ENCODE assay signal across 14 mouse cellular contexts in genomic region chr6:122605483-122605882, GRCm38 (mm10). TPM values are rescaled to one million over a fixed set of nuclear protein-coding genes. Genes with fewer than 3 reads are reported as not detected.
DNase-seq lines count a peak whose midpoint lies in the region; ATAC-seq and TF ChIP-seq lines count a peak whose summit lies in the region.
"Had no signal": no experiment of that assay in that cellular context is flagged by ENCODE, and none has a peak within 500 bp of the region (broad histone marks: within the 10 kb centered on the region; RNA-seq: fewer than 3 reads in every experiment).

No protein-coding gene starts in this region.

- no peak for TF ChIP-seq POLR2A in thymus, adult 2 months (IDR thresholded peaks at IDR 0.05; ENCODE audit: control insufficient read depth, extremely low read depth, insufficient read depth, low read length, poor library complexity)
- no peak for TF ChIP-seq POLR2A in cerebellum, adult 2 months (IDR thresholded peaks at IDR 0.05; ENCODE audit: borderline replicate concordance, insufficient read depth, low read length)

- no peaks in the 10 kb centered on the region for H3K4me1 ChIP-seq in hindbrain, postnatal 0 days (ENCODE audit: insufficient read depth, low read length)
- H3K4me1 ChIP-seq in hindbrain, embryonic 10.5 days (replicated peaks), result 0 out of 2 replicates have a peak, but pooled peaks cover 10% of the 10 kb centered on the region
- H3K4me1 ChIP-seq in thymus, adult 2 months (replicated peaks; ENCODE audit: control insufficient read depth, insufficient read depth, low read length), result 0 out of 2 replicates have a peak, but pooled peaks cover 5% of the 10 kb centered on the region
- peaks cover 0 to 9% of the 10 kb centered on the region in 2 experiments; a peak in 2 of 4 replicates for H3K4me1 ChIP-seq in liver, embryonic 14.5 days (replicated peaks; ENCODE audit: control insufficient read depth in 2 of 2, insufficient read depth in 2 of 2, low read length in 1 of 2)
- H3K4me1 ChIP-seq in cerebellum, adult 2 months (ENCODE audit: control insufficient read depth, insufficient read depth, low read length), result no peaks in the 10 kb centered on the region
- H3K4me1 ChIP-seq: limb, embryonic 12.5 days had no signal

- no peak for TF ChIP-seq EP300 in liver, embryonic 14.5 days (IDR thresholded peaks at IDR 0.05; ENCODE audit: low read depth)

- no peak overlapping the region for H3K27ac ChIP-seq in hindbrain, postnatal 0 days
- H3K27ac ChIP-seq in hindbrain, embryonic 10.5 days, result no peak overlapping the region
- no peak overlapping the region for H3K27ac ChIP-seq in thymus, adult 2 months (ENCODE audit: control insufficient read depth, insufficient read depth, low read length)
- no peak overlapping the region for H3K27ac ChIP-seq in liver, embryonic 14.5 days
- H3K27ac ChIP-seq in cerebellum, adult 2 months (ENCODE audit: insufficient read depth, low read length), result no peak overlapping the region
- H3K27ac ChIP-seq: limb, embryonic 12.5 days had no signal

- H3K4me2 ChIP-seq in hindbrain, postnatal 0 days (ENCODE audit: low read depth, low read length), result no peak overlapping the region
- H3K4me2 ChIP-seq in liver, embryonic 14.5 days (ENCODE audit: low read depth), result no peak overlapping the region
- H3K4me2 ChIP-seq: limb, embryonic 12.5 days; midbrain, embryonic 11.5 days had no signal

- H3K36me3 ChIP-seq in hindbrain, postnatal 0 days (ENCODE audit: insufficient read depth, low read length), result no peaks in the 10 kb centered on the region
- H3K36me3 ChIP-seq in hindbrain, embryonic 10.5 days, result no peaks in the 10 kb centered on the region
- H3K36me3 ChIP-seq in thymus, adult 2 months (ENCODE audit: control insufficient read depth, insufficient read depth, low read length), result no peaks in the 10 kb centered on the region
- no peaks in the 10 kb centered on the region for H3K36me3 ChIP-seq in liver, embryonic 14.5 days (replicated peaks; ENCODE audit: control insufficient read depth, insufficient read depth, low read depth)
- H3K36me3 ChIP-seq: limb, embryonic 12.5 days had no signal

- no peak for DNase-seq in hindbrain, postnatal 0 days (ENCODE audit: low spot score)
- no peak for DNase-seq in hindbrain, embryonic 10.5 days (ENCODE audit: low spot score)
- peak; percentile 30 for DNase-seq in thymus, adult 2 months
- no peak for DNase-seq in thymus, adult 18-20 months
- no peak for DNase-seq in liver, embryonic 14.5 days (ENCODE audit: low read depth in 3 of 3, low spot score in 3 of 3)
- DNase-seq in cerebellum, adult 2 months, result no peak
- no peak for DNase-seq in adrenal gland, adult 18-20 months (ENCODE audit: low spot score in 2 of 2)
- DNase-seq: gastrocnemius, postnatal 36 days; kidney, postnatal 4 days had no signal

- H3K9ac ChIP-seq in hindbrain, postnatal 0 days (replicated peaks; ENCODE audit: low read length), result no peak overlapping the region
- H3K9ac ChIP-seq in liver, embryonic 14.5 days (replicated peaks), result no peak overlapping the region
- H3K9ac ChIP-seq: limb, embryonic 12.5 days had no signal

- no peaks in the 10 kb centered on the region for H3K9me3 ChIP-seq in hindbrain, postnatal 0 days (ENCODE audit: low read length)
- no peaks in the 10 kb centered on the region for H3K9me3 ChIP-seq in hindbrain, embryonic 10.5 days
- H3K9me3 ChIP-seq in liver, embryonic 14.5 days (ENCODE audit: control insufficient read depth, low read length), result no peaks in the 10 kb centered on the region
- H3K9me3 ChIP-seq: limb, embryonic 12.5 days had no signal

- no peaks in the 10 kb centered on the region for H3K27me3 ChIP-seq in hindbrain, postnatal 0 days (ENCODE audit: insufficient read depth, low read length)
- H3K27me3 ChIP-seq in hindbrain, embryonic 10.5 days (ENCODE audit: insufficient read depth, poor library complexity, severe bottlenecking), result no peaks in the 10 kb centered on the region
- no peaks in the 10 kb centered on the region for H3K27me3 ChIP-seq in thymus, adult 2 months (ENCODE audit: control insufficient read depth, insufficient read depth, low read length)
- H3K27me3 ChIP-seq in liver, embryonic 14.5 days (ENCODE audit: control insufficient read depth, insufficient read depth, low read length), result no peaks in the 10 kb centered on the region
- H3K27me3 ChIP-seq in cerebellum, adult 2 months (ENCODE audit: control insufficient read depth, insufficient read depth, low read length), result no peaks in the 10 kb centered on the region
- H3K27me3 ChIP-seq: limb, embryonic 12.5 days had no signal

- WGBS in hindbrain, postnatal 0 days, result 94% methylated on average over 8 of the region's 8 CpGs
- 93% methylated on average over 8 of the region's 8 CpGs for WGBS in hindbrain, embryonic 10.5 days
- 93% methylated on average over 8 of the region's 8 CpGs for WGBS in thymus, adult 2 months
- WGBS in liver, embryonic 14.5 days (ENCODE audit: insufficient replicate concordance), result 69% methylated on average over 8 of the region's 8 CpGs
- WGBS in cerebellum, adult 2 months, result 91% methylated on average over 8 of the region's 8 CpGs

- H3K4me3 ChIP-seq in hindbrain, postnatal 0 days (ENCODE audit: low read length), result no peak overlapping the region
- H3K4me3 ChIP-seq in hindbrain, embryonic 10.5 days, result no peak overlapping the region
- no peak overlapping the region for H3K4me3 ChIP-seq in thymus, adult 2 months (ENCODE audit: control insufficient read depth, insufficient read depth, low read length)
- no peak overlapping the region for H3K4me3 ChIP-seq in liver, embryonic 14.5 days (ENCODE audit: insufficient read depth in 1 of 2, low read depth in 2 of 2, low read length in 2 of 2)
- H3K4me3 ChIP-seq in cerebellum, adult 2 months (replicated peaks; ENCODE audit: insufficient read depth, low read depth, low read length), result no peak overlapping the region
- H3K4me3 ChIP-seq: limb, embryonic 12.5 days had no signal

- no peak for ATAC-seq in hindbrain, postnatal 0 days
- no peak for ATAC-seq in liver, embryonic 14.5 days (ENCODE audit: insufficient read depth)
- no peak for ATAC-seq in activated CD4-positive, CD25-positive, alpha-beta regulatory T cell, adult 4 months

- TF ChIP-seq CTCF in hindbrain, postnatal 0 days (IDR thresholded peaks at IDR 0.05; ENCODE audit: low read depth), result 0 out of 2 replicates have a peak, but pooled peaks have one; percentile 23
- peak; percentile 47; the same call in 1 of the 2 replicates for TF ChIP-seq CTCF in thymus, adult 2 months (IDR thresholded peaks at IDR 0.05; ENCODE audit: borderline replicate concordance, control insufficient read depth, extremely low read depth, insufficient read depth, low read length, poor library complexity)
- TF ChIP-seq CTCF in liver, embryonic 14.5 days (IDR thresholded peaks at IDR 0.05; ENCODE audit: low read depth), result peak; percentile 68
- TF ChIP-seq CTCF in cerebellum, adult 2 months (IDR thresholded peaks at IDR 0.05; ENCODE audit: borderline replicate concordance, insufficient read depth, low read depth, low read length), result no peak

RNA-seq across cellular contexts. Expression of gene Apobec1, which starts 3.2 kb away (rescaled TPM):
- total RNA-seq in hindbrain, postnatal 0 days (2014; rRNA removed), result 2.9 and 7.6 TPM in 2 replicates
- polyA plus RNA-seq in hindbrain, postnatal 0 days (2015; fragmentation: Nextera tagmentation; extraction: Ambion mirVana), result 1.6 and 2.1 TPM in 2 replicates
- polyA plus RNA-seq in hindbrain, embryonic 10.5 days (2016; fragmentation: Nextera tagmentation; extraction: Ambion mirVana), result 1.1 and 2.1 TPM in 2 replicates
- polyA plus RNA-seq in thymus, adult 2 months (2012; rRNA removed), result 34.9 and 48.1 TPM in 2 replicates
- 3.9 and 4.3 TPM in 2 replicates for polyA plus RNA-seq in liver, embryonic 14.5 days (2012; rRNA removed)
- polyA plus RNA-seq in liver, embryonic 14.5 days (2014; fragmentation: Nextera tagmentation; extraction: Ambion mirVana), result 3.6 and 4.2 TPM in 2 replicates
- 10 to 100 TPM; 24.5 to 28.7 TPM for polyA plus RNA-seq in activated CD4-positive, CD25-positive, alpha-beta regulatory T cell, adult 4 months (2017; shearing (Covaris generic))
- 3.2 and 3.8 TPM in 2 replicates for polyA plus RNA-seq in cerebellum, adult 2 months (2012; rRNA removed)
- 10 to 100 TPM in 1 of 2 experiments, 1 to 10 TPM in 1; 9.6 to 17.0 TPM for total RNA-seq in adrenal gland, adult 18-20 months (2021)

RNA-seq across cellular contexts. Expression of gene Gdf3, which starts 4.4 kb away (rescaled TPM):
- 1.1 and 1.6 TPM in 2 replicates for total RNA-seq in hindbrain, postnatal 0 days (2014; rRNA removed)
- 0.19 and 0.29 TPM in 2 replicates for polyA plus RNA-seq in hindbrain, postnatal 0 days (2015; fragmentation: Nextera tagmentation; extraction: Ambion mirVana)
- 0.24 TPM in 1 of 2 replicates, not detected in the other for polyA plus RNA-seq in hindbrain, embryonic 10.5 days (2016; fragmentation: Nextera tagmentation; extraction: Ambion mirVana)
- 0.43 and 0.53 TPM in 2 replicates for polyA plus RNA-seq in thymus, adult 2 months (2012; rRNA removed)
- 1.5 and 1.6 TPM in 2 replicates for polyA plus RNA-seq in liver, embryonic 14.5 days (2012; rRNA removed)
- polyA plus RNA-seq in liver, embryonic 14.5 days (2014; fragmentation: Nextera tagmentation; extraction: Ambion mirVana), result 2.2 and 2.8 TPM in 2 replicates
- polyA plus RNA-seq in activated CD4-positive, CD25-positive, alpha-beta regulatory T cell, adult 4 months (2017; shearing (Covaris generic)), result under 1 TPM; 0.20 to 0.37 TPM
- 0.16 and 0.21 TPM in 2 replicates for polyA plus RNA-seq in cerebellum, adult 2 months (2012; rRNA removed)
- not detected for total RNA-seq in adrenal gland, adult 18-20 months (2021)
- total RNA-seq: gastrocnemius, postnatal 36 days had no signal
- polyA plus RNA-seq: cortical plate, adult 2 months; limb, embryonic 12.5 days had no signal

RNA-seq across cellular contexts. Expression of gene Dppa3, which starts 20.7 kb away (rescaled TPM):
- not detected in 2 replicates for total RNA-seq in hindbrain, postnatal 0 days (2014; rRNA removed)
- polyA plus RNA-seq in hindbrain, postnatal 0 days (2015; fragmentation: Nextera tagmentation; extraction: Ambion mirVana), result not detected in 2 replicates
- not detected in 2 replicates for polyA plus RNA-seq in hindbrain, embryonic 10.5 days (2016; fragmentation: Nextera tagmentation; extraction: Ambion mirVana)
- polyA plus RNA-seq in thymus, adult 2 months (2012; rRNA removed), result 0.26 TPM in 1 of 2 replicates, not detected in the other
- not detected in 2 replicates for polyA plus RNA-seq in liver, embryonic 14.5 days (2012; rRNA removed)
- polyA plus RNA-seq in liver, embryonic 14.5 days (2014; fragmentation: Nextera tagmentation; extraction: Ambion mirVana), result not detected in 2 replicates
- polyA plus RNA-seq in activated CD4-positive, CD25-positive, alpha-beta regulatory T cell, adult 4 months (2017; shearing (Covaris generic)), result not detected
- polyA plus RNA-seq in cerebellum, adult 2 months (2012; rRNA removed), result not detected in 2 replicates
- not detected for total RNA-seq in adrenal gland, adult 18-20 months (2021)
- total RNA-seq: gastrocnemius, postnatal 36 days had no signal
- polyA plus RNA-seq: cortical plate, adult 2 months; hindbrain, embryonic 11.5 days; limb, embryonic 12.5 days; midbrain, embryonic 11.5 days had no signal

RNA-seq across cellular contexts. Expression of gene Aicda, which starts 51.9 kb away (rescaled TPM):
- total RNA-seq in hindbrain, postnatal 0 days (2014; rRNA removed), result 1.9 TPM in 1 of 2 replicates, not detected in the other
- polyA plus RNA-seq in hindbrain, postnatal 0 days (2015; fragmentation: Nextera tagmentation; extraction: Ambion mirVana), result 0.38 and 0.67 TPM in 2 replicates
- not detected in 2 replicates for polyA plus RNA-seq in hindbrain, embryonic 10.5 days (2016; fragmentation: Nextera tagmentation; extraction: Ambion mirVana)
- 0.28 and 0.42 TPM in 2 replicates for polyA plus RNA-seq in thymus, adult 2 months (2012; rRNA removed)
- not detected in 2 replicates for polyA plus RNA-seq in liver, embryonic 14.5 days (2012; rRNA removed)
- polyA plus RNA-seq in liver, embryonic 14.5 days (2014; fragmentation: Nextera tagmentation; extraction: Ambion mirVana), result not detected in 2 replicates
- 1 to 10 TPM; 2.0 to 4.3 TPM for polyA plus RNA-seq in activated CD4-positive, CD25-positive, alpha-beta regulatory T cell, adult 4 months (2017; shearing (Covaris generic))
- polyA plus RNA-seq in cerebellum, adult 2 months (2012; rRNA removed), result not detected in 2 replicates
- total RNA-seq in adrenal gland, adult 18-20 months (2021), result not detected
- total RNA-seq: gastrocnemius, postnatal 36 days had no signal
- polyA plus RNA-seq: cortical plate, adult 2 months; hindbrain, embryonic 11.5 days; midbrain, embryonic 11.5 days had no signal
